8 mouse cellular contexts compared by ENCODE assay signal in the genomic region with DNA sequence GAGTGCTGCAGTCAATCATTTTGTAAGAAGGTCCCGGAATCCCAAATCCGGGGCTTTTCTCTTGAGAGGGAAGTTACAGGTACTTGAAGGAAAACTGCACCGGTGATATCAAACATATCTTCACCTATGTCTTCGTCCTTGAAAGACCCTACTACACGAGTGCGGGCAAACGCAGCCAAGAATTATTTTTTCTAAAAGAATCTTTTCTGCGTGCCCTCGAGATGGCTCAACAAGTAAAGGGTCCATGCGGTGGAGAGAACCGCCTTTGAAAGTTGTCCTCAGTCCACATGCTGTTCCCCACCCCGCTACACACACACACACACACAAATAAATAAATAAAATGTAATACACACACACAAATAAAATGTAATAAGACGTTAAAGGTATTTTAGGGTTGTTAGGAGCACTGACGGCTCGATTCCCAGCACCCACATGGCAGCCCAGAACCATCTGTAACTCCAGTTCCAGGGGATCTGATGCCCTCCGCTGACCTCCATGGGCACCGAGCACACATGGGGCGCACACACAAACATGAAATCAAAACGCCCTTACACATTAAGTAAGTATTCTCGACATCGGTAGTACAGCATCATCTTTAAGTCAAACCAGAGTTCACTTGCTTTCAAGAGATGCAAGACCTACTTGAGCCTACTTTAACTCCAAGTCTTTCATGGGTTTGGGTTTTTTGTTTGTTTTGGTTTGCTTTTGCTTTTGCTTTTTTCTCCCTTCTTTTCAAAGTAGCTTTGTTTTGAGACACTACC. TPM values are rescaled to one million over a fixed set of nuclear protein-coding genes. Genes with fewer than 3 reads are reported as not detected.
DNase-seq lines count a peak whose midpoint lies in the region; ATAC-seq and TF ChIP-seq lines count a peak whose summit lies in the region.

No protein-coding gene starts in this region.

- no peaks in the 10 kb centered on the region for H3K9me3 ChIP-seq in neural tube, embryonic 11.5 days (ENCODE audit: control insufficient read depth, low read length)
- no peaks in the 10 kb centered on the region for H3K9me3 ChIP-seq in kidney, postnatal 0 days (replicated peaks; ENCODE audit: low read length)
- no peaks in the 10 kb centered on the region for H3K9me3 ChIP-seq in neural tube, embryonic 15.5 days (replicated peaks)

- peak overlapping the region; percentile 59 for H3K27ac ChIP-seq in cerebellum, adult 2 months (ENCODE audit: insufficient read depth, low read length)
- H3K27ac ChIP-seq in neural tube, embryonic 11.5 days (ENCODE audit: low read depth, low read length), result no peak overlapping the region
- H3K27ac ChIP-seq in kidney, postnatal 0 days, result peak overlapping the region; percentile 74
- H3K27ac ChIP-seq in neural tube, embryonic 15.5 days (replicated peaks), result 0 out of 2 replicates have a peak overlapping the region, but pooled peaks have one; percentile 45

- no peaks in the 10 kb centered on the region for H3K27me3 ChIP-seq in cerebellum, adult 2 months (ENCODE audit: control insufficient read depth, insufficient read depth, low read length)
- H3K27me3 ChIP-seq in neural tube, embryonic 11.5 days (ENCODE audit: control insufficient read depth, insufficient read depth, low read length), result no peaks in the 10 kb centered on the region
- H3K27me3 ChIP-seq in kidney, postnatal 0 days (ENCODE audit: insufficient read depth, low read length), result no peaks in the 10 kb centered on the region
- H3K27me3 ChIP-seq in neural tube, embryonic 15.5 days (replicated peaks), result 0 out of 2 replicates have a peak, but pooled peaks cover 4% of the 10 kb centered on the region

- peak overlapping the region; percentile 90 for H3K9ac ChIP-seq in neural tube, embryonic 11.5 days (ENCODE audit: low read length)
- H3K9ac ChIP-seq in kidney, postnatal 0 days (ENCODE audit: low read depth, low read length), result peak overlapping the region; percentile 74
- peak overlapping the region; percentile 69 for H3K9ac ChIP-seq in neural tube, embryonic 15.5 days (replicated peaks)

- WGBS in cerebellum, adult 2 months, result 53% methylated on average over 21 of the region's 21 CpGs
- 39% methylated on average over 21 of the region's 21 CpGs for WGBS in neural tube, embryonic 11.5 days
- WGBS in kidney, postnatal 0 days, result 48% methylated on average over 21 of the region's 21 CpGs
- 48% methylated on average over 21 of the region's 21 CpGs for WGBS in neural tube, embryonic 15.5 days

- peaks cover 5% of the 10 kb centered on the region; the same call in 1 of the 2 replicates for H3K4me1 ChIP-seq in cerebellum, adult 2 months (ENCODE audit: control insufficient read depth, insufficient read depth, low read length)
- no peaks in the 10 kb centered on the region; the same call in 1 of the 2 replicates for H3K4me1 ChIP-seq in neural tube, embryonic 11.5 days (ENCODE audit: control insufficient read depth, insufficient read depth, low read length)
- H3K4me1 ChIP-seq in kidney, postnatal 0 days (replicated peaks; ENCODE audit: insufficient read depth, low read length), result no peaks in the 10 kb centered on the region; the same call in 1 of the 2 replicates
- H3K4me1 ChIP-seq in neural tube, embryonic 15.5 days, result peaks cover 18% of the 10 kb centered on the region

- peak overlapping the region; percentile 81 for H3K4me3 ChIP-seq in cerebellum, adult 2 months (replicated peaks; ENCODE audit: insufficient read depth, low read depth, low read length)
- peak overlapping the region; percentile 83 for H3K4me3 ChIP-seq in neural tube, embryonic 11.5 days (ENCODE audit: low read depth, low read length)
- peak overlapping the region; percentile 86 for H3K4me3 ChIP-seq in kidney, postnatal 0 days (replicated peaks; ENCODE audit: low read depth, low read length)
- H3K4me3 ChIP-seq in neural tube, embryonic 15.5 days (replicated peaks), result peak overlapping the region; percentile 64

- peak in 1 of 2 experiments; percentile 28 for DNase-seq in cerebellum, adult 2 months
- DNase-seq in cerebellum, adult 11 months, result no peak
- no peak for DNase-seq in neural tube, embryonic 11.5 days (ENCODE audit: low spot score)
- no peak for DNase-seq in neural tube, embryonic 10.5 days (ENCODE audit: extremely low spot score, low spot score)
- DNase-seq in kidney, postnatal 0 days (ENCODE audit: low spot score), result no peak
- no peak for DNase-seq in gastrocnemius, postnatal 4 days (ENCODE audit: low spot score in 2 of 2)
- DNase-seq in layer of hippocampus, adult 9-10 months (ENCODE audit: low spot score), result no peak

- H3K36me3 ChIP-seq in neural tube, embryonic 11.5 days (ENCODE audit: control insufficient read depth, insufficient read depth, low read length), result no peaks in the 10 kb centered on the region
- H3K36me3 ChIP-seq in kidney, postnatal 0 days (ENCODE audit: insufficient read depth, low read length), result no peaks in the 10 kb centered on the region
- no peaks in the 10 kb centered on the region for H3K36me3 ChIP-seq in neural tube, embryonic 15.5 days

- H3K4me2 ChIP-seq in neural tube, embryonic 11.5 days (ENCODE audit: low read depth), result peak overlapping the region; percentile 65
- H3K4me2 ChIP-seq in kidney, postnatal 0 days (ENCODE audit: low read length), result peak overlapping the region; percentile 67
- peak overlapping the region; percentile 92 for H3K4me2 ChIP-seq in neural tube, embryonic 15.5 days

- no peak for ATAC-seq in neural tube, embryonic 11.5 days (ENCODE audit: insufficient read depth, low FRiP score, low TSS enrichment)
- no peak for ATAC-seq in kidney, postnatal 0 days (replicated peaks; ENCODE audit: low FRiP score, low read depth)
- ATAC-seq in neural tube, embryonic 15.5 days (ENCODE audit: low FRiP score), result peak; percentile 18; the same call in 1 of the 2 replicates

- TF ChIP-seq POLR2A in cerebellum, adult 2 months (IDR thresholded peaks at IDR 0.05; ENCODE audit: borderline replicate concordance, insufficient read depth, low read length), result no peak

- TF ChIP-seq CTCF in cerebellum, adult 2 months (IDR thresholded peaks at IDR 0.05; ENCODE audit: borderline replicate concordance, insufficient read depth, low read depth, low read length), result no peak
- TF ChIP-seq CTCF in kidney, postnatal 0 days (IDR thresholded peaks at IDR 0.05; ENCODE audit: low read depth), result no peak

RNA-seq across cellular contexts. Expression of a gene that starts 0.8 kb away (rescaled TPM):
- polyA plus RNA-seq in cerebellum, adult 2 months (2012; rRNA removed), result 18.8 and 19.8 TPM in 2 replicates
- polyA plus RNA-seq in neural tube, embryonic 11.5 days (2014; fragmentation: Nextera tagmentation; extraction: Ambion mirVana), result 16.7 and 16.8 TPM in 2 replicates
- 10.1 and 10.3 TPM in 2 replicates for polyA plus RNA-seq in kidney, postnatal 0 days (2015; fragmentation: Nextera tagmentation; extraction: Ambion mirVana)
- polyA plus RNA-seq in neural tube, embryonic 15.5 days (2015; fragmentation: Nextera tagmentation; extraction: Ambion mirVana), result 5.2 and 6.6 TPM in 2 replicates
- total RNA-seq in gastrocnemius, postnatal 4 days (2021), result 10 to 100 TPM; 27.8 to 29.7 TPM

RNA-seq across cellular contexts. Expression of a gene that starts 36.7 kb away (rescaled TPM):
- polyA plus RNA-seq in cerebellum, adult 2 months (2012; rRNA removed), result 42.3 and 47.6 TPM in 2 replicates
- 1.1 and 1.5 TPM in 2 replicates for polyA plus RNA-seq in neural tube, embryonic 11.5 days (2014; fragmentation: Nextera tagmentation; extraction: Ambion mirVana)
- 5.2 and 5.6 TPM in 2 replicates for polyA plus RNA-seq in kidney, postnatal 0 days (2015; fragmentation: Nextera tagmentation; extraction: Ambion mirVana)
- 3.9 and 4.6 TPM in 2 replicates for polyA plus RNA-seq in neural tube, embryonic 15.5 days (2015; fragmentation: Nextera tagmentation; extraction: Ambion mirVana)
- total RNA-seq in gastrocnemius, postnatal 4 days (2021), result 1 to 10 TPM; 4.1 to 4.7 TPM
